Mouse (Mus musculus) R1 (cell line): ENCODE measurements at regions not wholly inside any gene's neighbourhood (a gene's known extent, or its start where the extent isn't known, plus 50 kb on each side); places are given as distances from the start of the nearest gene placed in this dataset.

ENCODE experiments used
- DNase-seq: peaks from one replicate; pipeline ENCODE4 v3.0.0-alpha.2; 2018; ENCODE audit warnings: low read depth, low spot score

- peak; percentile 78 for DNase-seq
These were observed 123.0 kb downstream of the Sgo2b start for GRCm38 (mm10) chr8:63829096-63829495.

GRCm38 (mm10) chr8:63828141-63828540, 123.9 kb downstream of the Sgo2b start:
- no peak for DNase-seq

DNA sequence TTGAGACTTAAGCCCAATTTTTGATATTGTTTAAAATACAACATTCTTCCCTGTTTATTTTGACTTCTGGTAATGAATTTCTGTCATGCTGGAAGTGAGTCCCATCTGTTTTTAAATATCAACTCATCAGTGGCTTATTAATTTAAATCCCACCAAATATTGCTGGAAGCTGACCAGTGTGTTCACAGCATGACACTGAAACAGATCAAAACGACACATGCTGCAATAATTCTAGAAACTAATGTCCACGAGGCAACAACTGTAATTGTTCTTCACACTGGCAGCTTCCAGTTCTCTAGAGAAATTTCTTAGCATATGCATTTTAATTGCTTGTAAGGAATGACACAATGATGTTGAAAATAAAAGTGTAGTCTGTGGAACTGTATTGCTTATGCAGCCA, 167.6 kb downstream of the Sgo2b start:
- no peak for DNase-seq

DNA sequence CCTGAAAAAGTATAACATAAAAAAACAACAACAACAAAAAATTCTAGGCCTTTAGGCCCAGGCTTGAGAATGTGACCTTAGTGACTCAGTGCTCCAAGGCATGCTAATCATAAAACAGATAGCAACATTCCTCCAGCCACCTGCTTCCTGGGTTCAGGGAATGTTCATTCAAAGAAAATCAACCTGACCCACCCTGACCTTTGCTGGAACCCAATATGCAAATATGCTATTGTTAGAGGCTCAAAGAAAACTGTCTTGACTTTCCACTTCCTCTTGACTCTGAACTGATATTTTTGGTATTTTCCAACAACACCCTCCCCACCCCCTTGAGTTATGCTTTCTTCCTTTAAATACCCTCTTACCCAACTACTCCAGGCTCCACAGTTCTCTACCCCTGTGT, 191.2 kb downstream of the Sgo2b start:
- peak; percentile 97 for DNase-seq

- DNase-seq: peak; percentile 94
These were observed 192.1 kb downstream of the Sgo2b start for GRCm38 (mm10) chr8:63759931-63760330.

DNA sequence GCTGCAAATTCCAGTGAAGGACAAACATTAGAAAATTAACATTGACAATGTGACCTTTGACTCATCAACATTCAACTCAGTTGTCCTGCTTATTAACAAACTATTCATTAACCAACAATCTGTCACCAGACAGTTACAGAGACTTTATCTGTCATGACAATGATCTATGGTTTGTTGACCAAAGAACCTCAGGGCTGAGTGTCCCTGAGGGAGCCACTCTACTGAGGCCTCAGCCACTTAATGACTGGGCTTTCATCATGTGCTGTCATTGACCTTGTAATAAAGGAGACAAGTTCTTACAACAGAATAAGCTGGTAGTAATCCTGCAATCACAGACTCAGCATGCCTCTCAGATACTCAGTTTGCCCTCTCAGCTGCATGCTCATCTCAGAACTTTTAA, 196.8 kb downstream of the Sgo2b start:
- DNase-seq: peak; percentile 37

- DNase-seq: no peak
These were observed 197.2 kb downstream of the Sgo2b start for GRCm38 (mm10) chr8:63754812-63755211.

DNA sequence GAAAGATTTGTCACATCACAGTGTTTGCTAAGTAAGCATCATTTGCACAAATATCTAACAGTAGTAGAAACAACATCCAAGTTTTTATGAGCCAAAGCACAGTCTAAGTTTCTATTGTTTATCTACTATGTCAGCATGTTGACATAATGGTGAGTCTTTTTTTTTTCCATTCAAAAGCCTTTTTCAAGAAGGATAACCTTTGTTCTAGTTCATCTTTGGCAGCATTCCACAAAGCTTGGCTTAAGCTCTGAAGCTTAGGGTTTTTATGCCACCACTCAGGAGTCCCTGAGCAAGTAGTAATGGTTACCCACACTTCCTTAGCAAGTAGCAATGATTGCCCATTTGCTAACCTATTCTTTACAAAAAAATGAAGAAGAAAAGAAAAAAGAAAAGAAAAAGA, 198.8 kb downstream of the Sgo2b start:
- DNase-seq: no peak

DNA sequence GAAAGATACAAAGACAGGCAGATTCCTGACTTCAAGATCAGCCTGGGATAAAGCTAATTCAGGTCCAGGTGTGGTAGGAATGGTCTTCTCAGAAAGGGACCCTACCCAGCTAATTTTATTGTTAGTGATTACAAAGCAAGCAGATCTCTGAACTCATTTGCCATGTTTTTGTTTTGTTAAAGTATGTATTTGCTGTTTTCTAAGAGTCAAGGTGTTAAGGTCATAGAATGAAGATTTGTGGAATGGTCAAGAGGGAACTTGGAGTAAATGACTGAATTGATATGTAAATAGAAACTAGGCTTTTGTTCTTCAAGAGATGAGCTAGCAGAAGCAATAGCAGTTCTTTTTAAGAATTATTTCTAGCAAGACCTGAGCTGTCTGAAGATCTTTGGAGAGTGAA, 217.6 kb downstream of the Sgo2b start:
- peak; percentile 75 for DNase-seq

DNA sequence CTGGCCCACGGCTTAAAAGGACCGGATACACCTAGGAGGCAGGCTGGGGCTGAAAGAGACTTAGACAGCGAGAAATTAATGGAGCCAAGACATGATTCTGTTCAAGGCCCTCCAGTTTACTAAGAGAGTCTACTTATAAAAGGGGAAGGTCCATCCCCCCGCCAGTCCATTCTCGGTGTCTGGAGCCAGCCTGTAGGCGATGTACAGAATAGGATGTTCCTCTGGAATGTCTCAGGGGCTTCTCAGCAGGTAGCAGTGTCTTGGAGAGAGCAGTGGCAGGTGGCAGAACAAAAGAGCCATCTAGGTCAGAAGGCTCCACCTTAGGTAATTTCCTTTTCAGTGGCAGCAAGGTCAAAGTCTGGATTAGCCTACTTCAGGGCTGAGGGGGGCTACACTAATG, 221.3 kb downstream of the Sgo2b start:
- peak; percentile 89 for DNase-seq
